Mouse (Mus musculus) liver, embryonic 15.5 days (tissue): ENCODE results near the gene D3Ertd254e. TPM values are rescaled to one million over a fixed set of nuclear protein-coding genes. Genes with fewer than 3 reads are reported as not detected.

ENCODE experiments used
- polyA plus RNA-seq: library from polyadenylated mRNA; unstranded; fragments of >200 nt; fragmentation: Nextera tagmentation; extraction: Ambion mirVana; gene quantifications from 2 replicates; pipeline ENCODE4 v1.2.1, GENCODE M21; 2015

Gene D3Ertd254e
- polyA plus RNA-seq, 1 experiment from 2014 or later, result 0.89 TPM

Other genes with a start within 250 kb of the D3Ertd254e start
- gene Dcun1d1, start 213.6 kb upstream of the D3Ertd254e start, polyA plus RNA-seq, result 85.6 and 91.5 TPM in 2 replicates
- gene Mccc1, start 150.3 kb upstream of the D3Ertd254e start, polyA plus RNA-seq, result 14.4 and 14.5 TPM in 2 replicates
- gene Ccdc144b, start 97.5 kb upstream of the D3Ertd254e start, polyA plus RNA-seq, result not detected in 2 replicates
- 25.1 and 25.9 TPM in 2 replicates for gene Acad9, start 85.0 kb upstream of the D3Ertd254e start, polyA plus RNA-seq
- gene Qrfpr, start 71.3 kb downstream of the D3Ertd254e start, polyA plus RNA-seq, result not detected in 2 replicates